Mouse (Mus musculus): ENCODE measurements at regions not wholly inside any gene's neighbourhood (a gene's known extent, or its start where the extent isn't known, plus 50 kb on each side); places are given as distances from the start of the nearest gene placed in this dataset.

GRCm38 (mm10) chr3:105228401-105228800, 161.8 kb downstream of the 4930564D02Rik start:
- no peak overlapping the region for H3K9ac ChIP-seq
- ATAC-seq (ENCODE audit: insufficient read depth, low FRiP score, low read depth), result no peak
- H3K4me2 ChIP-seq, result no peak overlapping the region
- no peaks in the 10 kb centered on the region for H3K9me3 ChIP-seq
- H3K36me3 ChIP-seq, result no peaks in the 10 kb centered on the region
- H3K27ac ChIP-seq, result no peak overlapping the region
- H3K4me3 ChIP-seq (replicated peaks), result no peak overlapping the region
- H3K4me1 ChIP-seq, result no peaks in the 10 kb centered on the region
- no peaks in the 10 kb centered on the region for H3K27me3 ChIP-seq (replicated peaks)
- WGBS, result 73% methylated on average over 3 of the region's 3 CpGs

- Histone ChIP-seq H3K9me3 (no peaks in the 10 kb centered on the region), H3K4me1 (no peaks in the 10 kb centered on the region), H3K27me3 (replicated peaks) (no peaks in the 10 kb centered on the region), H3K36me3 (no peaks in the 10 kb centered on the region), H3K4me2 (no peak overlapping the region), H3K27ac (no peak overlapping the region), H3K4me3 (replicated peaks) (no peak overlapping the region), H3K9ac (no peak overlapping the region)
- ATAC-seq (ENCODE audit: insufficient read depth, low FRiP score, low read depth), result no peak
- 72% methylated on average over 3 of the region's 3 CpGs for WGBS
Measured at GRCm38 (mm10) chr3:105241048-105241447, 174.4 kb downstream of the 4930564D02Rik start.

- no peak overlapping the region for H3K27ac ChIP-seq
- no peaks in the 10 kb centered on the region for H3K9me3 ChIP-seq
- no peak overlapping the region for H3K9ac ChIP-seq
- ATAC-seq (ENCODE audit: insufficient read depth, low FRiP score, low read depth), result no peak
- no peaks in the 10 kb centered on the region for H3K4me1 ChIP-seq
- no peak overlapping the region for H3K4me2 ChIP-seq
- 80% methylated on average over 2 of the region's 2 CpGs for WGBS
- H3K4me3 ChIP-seq (replicated peaks), result no peak overlapping the region
- H3K36me3 ChIP-seq, result no peaks in the 10 kb centered on the region
- no peaks in the 10 kb centered on the region for H3K27me3 ChIP-seq (replicated peaks)
Measured at GRCm38 (mm10) chr3:105257096-105257495, 190.5 kb downstream of the 4930564D02Rik start.

GRCm38 (mm10) chr3:105275241-105275640, 176.9 kb upstream of the Kcnd3 start:
- no peak for ATAC-seq (ENCODE audit: insufficient read depth, low FRiP score, low read depth)
- H3K9me3 ChIP-seq, result no peaks in the 10 kb centered on the region
- no peaks in the 10 kb centered on the region for H3K27me3 ChIP-seq (replicated peaks)
- no peak overlapping the region for H3K4me3 ChIP-seq (replicated peaks)
- no peaks in the 10 kb centered on the region for H3K4me1 ChIP-seq
- H3K36me3 ChIP-seq, result no peaks in the 10 kb centered on the region
- H3K4me2 ChIP-seq, result no peak overlapping the region
- H3K9ac ChIP-seq, result no peak overlapping the region
- H3K27ac ChIP-seq, result no peak overlapping the region
- WGBS, result 26% methylated on average over 4 of the region's 4 CpGs

- H3K9ac ChIP-seq, result no peak overlapping the region
- 78% methylated on average over 5 of the region's 5 CpGs for WGBS
- H3K4me2 ChIP-seq, result no peak overlapping the region
Measured at GRCm38 (mm10) chr3:105280971-105281370, 171.2 kb upstream of the Kcnd3 start.

GRCm38 (mm10) chr3:105281686-105282085, 170.4 kb upstream of the Kcnd3 start:
- ATAC-seq (ENCODE audit: insufficient read depth, low FRiP score, low read depth), result no peak
- H3K36me3 ChIP-seq, result no peaks in the 10 kb centered on the region

More at GRCm38 (mm10) chr3:105280971-105281370, 171.2 kb upstream of the Kcnd3 start:
- no peaks in the 10 kb centered on the region for H3K27me3 ChIP-seq (replicated peaks)
- no peaks in the 10 kb centered on the region for H3K4me1 ChIP-seq
- no peaks in the 10 kb centered on the region for H3K36me3 ChIP-seq
- no peak overlapping the region for H3K4me3 ChIP-seq (replicated peaks)
- no peak overlapping the region for H3K27ac ChIP-seq
- no peak for ATAC-seq (ENCODE audit: insufficient read depth, low FRiP score, low read depth)
- H3K9me3 ChIP-seq, result no peaks in the 10 kb centered on the region

GRCm38 (mm10) chr3:105298273-105298672, 153.9 kb upstream of the Kcnd3 start:
- Histone ChIP-seq H3K36me3 (no peaks in the 10 kb centered on the region), H3K9me3 (no peaks in the 10 kb centered on the region), H3K4me1 (no peaks in the 10 kb centered on the region), H3K27ac (no peak overlapping the region), H3K4me3 (replicated peaks) (no peak overlapping the region), H3K4me2 (no peak overlapping the region), H3K27me3 (replicated peaks) (no peaks in the 10 kb centered on the region), H3K9ac (no peak overlapping the region)
- 79% methylated on average over 3 of the region's 3 CpGs for WGBS
- ATAC-seq (ENCODE audit: insufficient read depth, low FRiP score, low read depth), result no peak

More at GRCm38 (mm10) chr3:105281686-105282085, 170.4 kb upstream of the Kcnd3 start:
- no peak overlapping the region for H3K4me3 ChIP-seq (replicated peaks)
- no peaks in the 10 kb centered on the region for H3K4me1 ChIP-seq
- 88% methylated on average over 3 of the region's 3 CpGs for WGBS
- H3K27me3 ChIP-seq (replicated peaks), result no peaks in the 10 kb centered on the region
- H3K9ac ChIP-seq, result no peak overlapping the region
- no peak overlapping the region for H3K4me2 ChIP-seq
- H3K9me3 ChIP-seq, result no peaks in the 10 kb centered on the region
- H3K27ac ChIP-seq, result no peak overlapping the region

- ATAC-seq (ENCODE audit: insufficient read depth, low FRiP score, low read depth), result no peak; the same call in 1 of the 2 replicates
- 51% methylated on average over 7 of the region's 7 CpGs for WGBS
- H3K9ac ChIP-seq, result no peak overlapping the region
Measured at GRCm38 (mm10) chr3:105300693-105301548, 151.2 kb upstream of the Kcnd3 start.

GRCm38 (mm10) chr3:105307676-105308075, 144.5 kb upstream of the Kcnd3 start:
- no peaks in the 10 kb centered on the region for H3K9me3 ChIP-seq
- no peak overlapping the region for H3K27ac ChIP-seq
- H3K36me3 ChIP-seq, result no peaks in the 10 kb centered on the region
- no peak overlapping the region for H3K4me3 ChIP-seq (replicated peaks)
- H3K27me3 ChIP-seq (replicated peaks), result no peaks in the 10 kb centered on the region
- no peak for ATAC-seq (ENCODE audit: insufficient read depth, low FRiP score, low read depth)
- no peaks in the 10 kb centered on the region for H3K4me1 ChIP-seq
- H3K9ac ChIP-seq, result no peak overlapping the region
- 52% methylated on average over 2 of the region's 2 CpGs for WGBS
- no peak overlapping the region for H3K4me2 ChIP-seq

More at GRCm38 (mm10) chr3:105300693-105301548, 151.2 kb upstream of the Kcnd3 start:
- H3K27me3 ChIP-seq (replicated peaks), result no peaks in the 10 kb centered on the region
- no peak overlapping the region for H3K27ac ChIP-seq
- H3K9me3 ChIP-seq, result no peaks in the 10 kb centered on the region
- no peak overlapping the region for H3K4me2 ChIP-seq
- H3K4me3 ChIP-seq (replicated peaks), result no peak overlapping the region
- H3K4me1 ChIP-seq, result no peaks in the 10 kb centered on the region
- no peaks in the 10 kb centered on the region for H3K36me3 ChIP-seq

GRCm38 (mm10) chr3:105309020-105309419, 143.1 kb upstream of the Kcnd3 start:
- Histone ChIP-seq H3K4me3 (replicated peaks) (no peak overlapping the region), H3K4me2 (no peak overlapping the region), H3K4me1 (no peaks in the 10 kb centered on the region), H3K9ac (no peak overlapping the region), H3K27me3 (replicated peaks) (no peaks in the 10 kb centered on the region), H3K36me3 (no peaks in the 10 kb centered on the region), H3K9me3 (no peaks in the 10 kb centered on the region), H3K27ac (no peak overlapping the region)
- ATAC-seq (ENCODE audit: insufficient read depth, low FRiP score, low read depth), result no peak
- WGBS, result 85% methylated on average over 2 of the region's 2 CpGs

GRCm38 (mm10) chr3:105353268-105353667, 98.9 kb upstream of the Kcnd3 start:
- Histone ChIP-seq H3K9ac (no peak overlapping the region), H3K36me3 (no peaks in the 10 kb centered on the region), H3K9me3 (no peaks in the 10 kb centered on the region), H3K4me3 (replicated peaks) (no peak overlapping the region), H3K4me1 (no peaks in the 10 kb centered on the region), H3K27me3 (replicated peaks) (no peaks in the 10 kb centered on the region), H3K4me2 (no peak overlapping the region), H3K27ac (no peak overlapping the region)
- ATAC-seq (ENCODE audit: insufficient read depth, low FRiP score, low read depth), result no peak
- WGBS, result 85% methylated on average over 4 of the region's 4 CpGs

GRCm38 (mm10) chr3:105354123-105354931, 97.8 kb upstream of the Kcnd3 start:
- no peak overlapping the region for H3K4me2 ChIP-seq
- no peak overlapping the region for H3K4me3 ChIP-seq (replicated peaks)
- H3K27me3 ChIP-seq (replicated peaks), result no peaks in the 10 kb centered on the region
- no peak overlapping the region for H3K27ac ChIP-seq
- no peak for ATAC-seq (ENCODE audit: insufficient read depth, low FRiP score, low read depth)
- 72% methylated on average over 16 of the region's 16 CpGs for WGBS
- no peaks in the 10 kb centered on the region for H3K9me3 ChIP-seq
- H3K4me1 ChIP-seq, result no peaks in the 10 kb centered on the region
- H3K9ac ChIP-seq, result no peak overlapping the region
- no peaks in the 10 kb centered on the region for H3K36me3 ChIP-seq
